Mouse (Mus musculus): ENCODE measurements around the gene Nedd4. TPM values are rescaled to one million over a fixed set of nuclear protein-coding genes. Genes with fewer than 3 reads are reported as not detected.

The Nedd4 gene
- polyA plus RNA-seq, 2 experiments from 2014 or later = 1.2 to 1.3 TPM

DNA sequence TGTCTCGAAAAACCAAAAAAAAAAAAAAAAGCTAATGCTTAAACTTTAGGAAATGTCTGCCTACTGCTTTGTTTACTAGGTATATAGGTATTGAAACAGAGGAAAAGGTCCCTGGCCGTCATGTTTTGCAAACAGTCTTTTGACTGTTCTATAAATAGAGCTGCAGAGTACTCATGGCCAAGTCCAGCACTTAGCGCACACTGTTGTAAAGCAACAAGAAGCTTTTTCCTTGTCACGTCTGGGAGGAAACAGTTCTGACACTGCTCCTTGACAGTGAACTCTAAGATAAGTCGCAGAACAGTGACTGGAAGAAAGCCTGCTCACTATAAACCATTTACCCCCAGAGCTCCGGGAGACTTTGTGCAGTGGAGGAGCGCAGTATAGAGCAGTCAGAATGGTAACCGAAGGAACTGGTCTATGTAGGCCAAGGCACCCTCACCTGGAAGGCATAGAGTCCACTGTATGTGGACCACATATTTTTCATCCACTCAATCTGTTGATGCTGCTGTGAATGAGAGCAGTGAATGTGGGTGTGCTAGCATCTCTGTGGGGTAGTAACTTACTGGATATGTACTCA lies 19.6 kb downstream of the Nedd4 start:
- ATAC-seq = no peak

DNA sequence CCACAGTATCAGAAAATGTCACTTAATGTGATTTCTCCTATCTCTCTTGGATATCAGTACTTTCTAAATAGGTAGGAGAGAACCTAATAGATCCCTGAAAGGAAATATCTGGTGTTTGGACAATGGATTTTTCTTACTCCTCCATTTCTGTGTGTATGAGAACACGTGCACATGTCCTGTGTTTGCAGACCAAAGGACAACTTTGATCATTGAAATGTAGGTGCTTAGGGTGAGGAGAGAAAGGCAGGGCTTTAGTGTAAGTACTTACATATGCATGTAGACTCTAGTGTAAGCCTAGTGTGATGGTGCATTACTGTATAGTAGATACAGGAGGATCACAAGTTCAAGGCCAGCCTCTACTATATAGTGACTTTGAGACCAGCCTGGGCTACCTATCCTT lies 21.1 kb downstream of the Nedd4 start:
- ATAC-seq = no peak

DNA sequence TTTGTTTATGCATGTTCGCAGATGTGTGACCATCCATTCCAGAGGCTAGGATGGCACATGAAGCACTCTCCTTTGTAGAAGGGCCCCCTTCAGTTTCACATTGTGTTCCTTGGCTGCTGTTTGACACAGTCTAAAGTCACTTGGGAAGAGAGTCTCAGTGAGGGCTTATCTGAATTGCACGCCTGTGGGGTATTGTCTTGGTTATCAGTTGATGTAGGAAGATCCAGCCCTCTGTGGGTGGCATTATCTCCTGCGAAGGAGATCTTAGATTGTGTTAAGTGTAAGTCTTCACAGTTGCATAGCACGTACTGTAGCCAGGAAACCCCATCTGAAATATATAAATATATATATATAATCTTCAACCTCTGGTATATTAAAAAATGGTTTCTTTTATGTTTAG lies 23.1 kb downstream of the Nedd4 start:
- no peak for ATAC-seq

DNA sequence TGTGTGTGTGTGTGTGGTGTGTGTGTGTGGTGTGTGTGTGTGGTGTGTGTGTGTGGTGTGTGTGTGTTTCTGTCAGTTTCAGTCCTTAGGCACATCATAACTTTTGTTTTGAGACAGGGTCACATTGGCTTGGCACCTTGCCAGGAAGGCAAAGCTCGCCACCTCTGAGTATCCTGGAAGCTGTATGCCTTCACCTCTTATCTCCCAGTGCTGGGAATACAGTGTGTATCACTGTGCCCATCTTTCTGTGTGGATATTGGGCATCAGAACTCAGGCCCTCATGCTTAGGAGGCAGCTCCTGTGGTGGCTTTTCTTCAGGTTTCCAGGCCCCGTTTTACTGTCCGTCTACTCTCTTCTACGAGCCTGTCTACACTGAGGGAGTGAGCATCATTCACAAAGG lies 24.4 kb downstream of the Nedd4 start:
- no peak for ATAC-seq

DNA sequence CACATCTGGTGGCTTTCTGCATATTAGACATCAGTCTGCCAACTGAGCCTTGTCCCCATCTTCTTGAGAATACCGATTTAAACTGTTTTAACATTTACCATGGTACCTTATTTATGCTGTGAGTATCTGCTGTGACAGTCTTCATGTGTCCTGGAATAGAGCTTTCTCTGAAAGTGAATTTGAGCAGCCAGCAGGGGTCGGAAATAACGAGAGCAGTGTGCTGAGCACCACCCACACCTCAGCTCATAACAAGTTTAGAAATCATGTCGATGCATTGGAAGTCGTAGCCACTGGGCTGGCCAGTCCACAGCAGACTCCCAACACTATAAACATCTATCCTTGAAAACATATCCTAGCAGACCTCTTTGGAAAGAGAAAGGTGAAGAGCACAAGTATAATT lies 27.4 kb downstream of the Nedd4 start:
- ATAC-seq = no peak

DNA sequence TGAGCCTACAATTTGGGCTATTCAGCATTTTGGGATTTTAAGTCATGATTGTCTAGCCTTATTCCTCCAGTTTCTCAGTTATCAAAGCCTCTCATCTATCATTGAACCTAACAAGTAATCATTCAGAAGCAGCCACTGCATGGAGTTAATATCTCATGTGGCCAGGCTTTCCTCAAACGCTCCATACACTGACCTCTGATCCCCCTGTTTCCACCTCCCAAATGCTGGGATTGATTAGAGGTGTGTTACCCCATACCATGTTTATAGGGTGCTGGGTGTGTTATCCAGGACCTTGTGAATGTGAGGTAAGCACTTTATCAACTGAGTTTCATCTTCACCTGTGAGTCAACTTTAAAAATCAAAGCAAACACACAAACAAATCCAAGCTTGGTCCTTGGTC lies 28.7 kb downstream of the Nedd4 start:
- no peak for ATAC-seq

DNA sequence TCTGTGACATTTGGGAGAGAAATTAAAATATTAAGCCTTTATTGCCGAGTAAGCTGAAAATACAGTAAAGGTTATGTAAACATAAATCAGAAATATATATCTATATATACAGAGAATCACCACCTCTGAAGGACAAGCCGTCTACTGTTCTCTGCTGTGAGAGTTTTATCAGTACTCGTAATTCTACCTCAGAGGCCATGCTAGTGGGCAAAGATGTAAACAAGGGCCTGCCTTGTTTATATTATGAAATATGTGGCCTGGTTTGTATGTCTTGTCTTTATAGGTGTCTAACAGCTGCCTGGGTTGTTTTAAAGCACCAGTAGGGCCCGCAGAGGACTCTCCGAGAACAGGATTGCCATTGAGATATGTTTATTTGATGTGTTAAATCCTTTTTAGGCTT lies 29.8 kb downstream of the Nedd4 start:
- no peak for ATAC-seq

DNA sequence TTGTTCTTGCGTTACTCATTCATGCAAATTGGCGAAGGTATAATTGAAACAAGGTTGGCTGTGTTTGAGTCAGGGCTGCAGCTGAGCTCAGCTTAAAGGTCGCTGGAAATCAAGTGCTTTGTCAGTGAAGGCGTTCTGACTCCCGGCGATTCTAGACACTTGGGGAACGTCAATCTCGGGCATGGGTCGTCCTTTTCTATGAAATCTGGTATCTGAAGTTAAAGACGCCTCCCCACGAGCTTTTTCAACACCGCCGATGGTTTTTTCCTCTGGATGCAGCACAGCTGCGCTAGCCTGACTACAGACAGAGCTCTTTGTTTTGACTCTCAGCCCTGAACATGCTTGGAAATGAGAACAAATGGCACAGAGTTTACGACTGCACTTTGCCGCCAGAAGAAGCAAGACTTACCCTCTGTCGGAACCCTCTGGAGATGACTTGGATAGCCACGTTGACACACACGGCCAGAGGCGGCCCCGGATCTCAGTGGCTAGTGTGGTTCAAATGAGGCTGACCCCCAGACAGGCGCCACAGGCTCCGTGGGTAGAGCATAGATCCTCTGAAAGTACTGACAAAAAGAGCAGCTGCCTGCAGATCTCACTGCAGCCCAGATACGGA lies 31.0 kb downstream of the Nedd4 start:
- no peak for ATAC-seq

DNA sequence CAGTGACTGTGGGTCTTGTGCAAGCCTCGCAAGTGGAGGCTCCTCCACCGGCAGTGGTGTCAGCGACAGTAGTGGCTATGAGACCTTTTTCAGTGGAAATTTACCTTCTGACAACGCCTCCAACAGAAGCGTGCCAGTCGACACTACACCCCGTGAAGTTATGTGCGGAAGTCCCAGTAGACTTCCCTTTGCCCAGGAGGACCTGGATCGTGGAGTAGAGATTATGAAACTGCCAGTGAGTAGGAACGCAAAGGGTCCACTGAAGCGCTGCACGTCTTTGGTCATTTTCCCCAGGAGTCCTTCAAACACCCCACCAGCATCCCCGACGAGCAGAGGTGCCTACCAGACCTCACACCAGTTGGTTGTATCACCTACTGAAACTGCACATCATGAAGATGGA lies 31.7 kb downstream of the Nedd4 start:
- ATAC-seq = no peak

DNA sequence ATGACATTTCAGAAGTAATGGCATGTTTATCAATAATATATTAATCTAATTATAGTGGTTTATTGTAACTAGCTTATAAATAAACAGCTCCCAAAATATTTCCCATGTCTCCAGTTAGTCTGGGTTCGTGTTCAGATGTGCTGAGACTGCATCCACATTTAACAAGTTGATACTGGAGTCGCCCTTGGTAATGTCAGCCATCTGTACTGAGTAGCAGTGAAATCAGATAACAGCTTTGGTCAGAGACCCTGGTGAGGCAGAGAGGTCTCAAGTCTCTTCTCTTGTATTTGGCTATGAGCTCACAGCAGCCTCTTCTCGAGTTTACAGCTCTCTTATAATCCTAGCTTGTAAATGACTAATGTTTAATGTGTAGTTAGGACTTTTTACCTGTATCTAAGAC lies 34.4 kb downstream of the Nedd4 start:
- ATAC-seq = no peak

DNA sequence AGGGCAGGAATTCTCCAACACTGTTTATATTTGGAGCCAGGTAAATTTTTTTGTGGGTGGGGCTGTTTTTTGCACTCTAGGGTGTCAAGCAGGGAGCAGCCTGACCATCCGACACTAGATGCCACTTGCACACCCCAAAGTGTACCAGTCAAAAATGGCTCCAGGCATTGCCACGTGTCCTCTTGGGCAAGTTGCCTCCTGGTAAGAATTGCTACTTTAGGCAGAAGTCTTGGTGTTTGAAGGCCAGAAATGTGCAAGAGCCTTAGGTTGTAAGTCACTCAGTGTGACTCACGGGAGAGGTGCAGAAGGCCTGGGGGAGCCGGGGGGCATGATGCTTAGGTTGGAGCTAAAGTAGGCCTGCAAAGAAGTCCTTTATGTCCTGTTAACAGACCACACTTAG lies 35.6 kb downstream of the Nedd4 start:
- no peak for ATAC-seq

DNA sequence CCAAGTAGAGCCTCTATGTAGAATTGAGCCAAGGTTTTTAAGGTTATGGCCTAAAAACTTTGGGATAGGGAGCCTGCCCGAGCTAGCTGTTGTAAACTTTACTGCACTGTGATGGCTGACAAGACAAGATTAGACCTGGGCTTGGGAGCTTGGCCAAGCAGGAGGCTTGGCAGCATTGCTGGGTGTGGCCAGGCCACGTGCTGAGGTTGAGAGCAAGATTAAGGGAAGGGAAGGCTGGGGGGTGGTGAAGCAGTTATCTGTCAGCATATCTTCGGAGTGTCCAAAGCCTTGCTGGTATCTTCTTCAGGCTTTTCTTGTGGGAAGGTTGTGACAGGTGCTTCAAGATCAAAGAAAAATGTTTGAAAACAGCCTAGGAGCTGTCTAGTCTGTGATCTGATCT lies 37.6 kb downstream of the Nedd4 start:
- ATAC-seq = no peak

DNA sequence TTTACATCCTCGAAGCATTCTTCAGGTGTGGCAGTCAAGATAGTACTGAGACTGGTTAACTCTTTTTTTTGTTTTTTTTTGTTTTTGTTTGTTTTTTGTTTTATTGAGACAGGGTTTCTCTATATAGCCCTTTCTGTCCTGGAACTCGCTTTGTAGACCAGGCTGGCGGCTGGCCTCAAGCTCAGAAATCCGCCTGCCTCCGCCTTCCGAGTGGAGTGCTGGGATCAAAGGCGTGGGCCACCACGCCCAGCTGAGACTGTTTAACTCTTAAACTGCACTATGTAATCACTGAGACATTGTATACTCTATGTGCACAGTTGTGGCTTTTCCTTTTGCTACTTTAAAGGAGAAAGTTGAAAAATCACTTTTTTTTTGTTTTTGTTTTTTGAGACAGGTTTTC lies 39.3 kb downstream of the Nedd4 start:
- ATAC-seq = no peak

DNA sequence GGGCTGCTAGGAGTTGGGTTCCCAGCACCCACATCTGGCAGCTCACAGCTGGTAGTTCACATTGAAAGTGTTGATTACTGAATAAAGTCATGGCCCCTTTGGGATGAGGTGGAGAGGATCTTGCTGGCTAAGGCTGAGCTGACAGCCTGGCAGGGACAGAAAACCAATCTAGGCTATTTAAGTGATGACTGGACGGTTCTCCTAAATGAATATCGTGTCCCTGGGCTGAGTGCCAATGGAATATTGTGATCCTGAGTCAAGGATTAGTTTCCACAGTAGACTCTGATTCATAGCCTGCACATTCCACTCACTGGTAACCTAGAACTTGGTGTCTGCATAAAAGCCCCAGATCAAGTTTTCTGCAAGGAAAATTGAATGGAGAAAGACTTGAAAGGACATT lies 39.9 kb downstream of the Nedd4 start:
- ATAC-seq = no peak

DNA sequence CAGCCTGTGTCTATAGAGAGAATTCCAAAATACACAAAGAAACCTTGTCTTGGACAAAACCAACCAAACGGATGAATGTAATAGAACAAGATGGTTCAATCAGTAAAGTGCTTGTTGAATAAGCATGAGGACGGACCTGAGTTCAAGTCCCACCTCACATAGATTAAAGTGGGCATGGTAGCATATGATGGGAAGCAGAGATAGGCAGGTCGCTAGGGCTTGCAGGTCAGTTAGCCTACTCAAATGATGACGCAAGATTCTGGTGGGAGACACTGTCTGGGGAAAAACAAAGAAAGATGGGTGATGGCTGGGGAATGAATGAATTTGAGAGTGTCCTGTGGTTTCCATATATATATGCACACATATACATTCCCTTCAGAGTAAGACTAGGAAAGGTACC lies 41.0 kb downstream of the Nedd4 start:
- ATAC-seq = no peak

DNA sequence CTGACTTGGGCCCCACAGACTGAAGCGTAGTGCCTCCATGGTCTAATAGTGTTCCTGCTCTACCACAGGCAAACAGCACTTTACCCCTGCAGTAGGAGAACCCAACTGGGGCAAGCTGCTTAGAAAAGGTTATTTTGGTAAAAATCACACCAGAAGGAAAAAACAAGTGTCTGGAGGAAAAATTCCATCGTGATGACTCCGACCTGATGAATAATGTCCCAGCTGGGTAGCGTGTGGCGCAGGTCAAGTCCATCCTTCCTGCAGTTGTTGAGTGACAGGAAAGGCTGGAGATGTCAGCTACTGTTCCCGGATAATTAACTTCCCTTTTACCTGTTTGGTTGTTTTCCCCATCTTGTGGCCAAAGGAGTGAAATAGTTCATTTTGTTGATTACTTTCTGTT lies 41.6 kb downstream of the Nedd4 start:
- ATAC-seq = no peak

DNA sequence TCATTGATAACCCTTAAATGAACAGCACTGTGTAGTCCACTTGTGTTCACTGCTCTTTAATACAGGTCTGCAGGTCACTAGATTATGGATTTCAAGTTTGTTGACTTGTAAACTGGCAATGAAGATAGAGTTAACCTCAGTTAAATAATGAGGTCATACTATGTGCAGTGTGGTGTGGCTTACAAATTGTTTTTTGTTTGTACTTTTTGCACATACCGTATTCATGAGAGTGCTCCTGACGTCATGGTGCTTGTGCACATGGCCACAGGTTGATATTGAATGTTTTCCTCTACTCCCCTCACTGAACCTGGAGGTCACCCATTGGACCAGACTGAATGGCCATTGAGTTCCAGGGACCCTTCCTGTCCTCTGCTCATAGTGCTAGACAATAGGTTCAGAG lies 43.1 kb downstream of the Nedd4 start:
- no peak for ATAC-seq

DNA sequence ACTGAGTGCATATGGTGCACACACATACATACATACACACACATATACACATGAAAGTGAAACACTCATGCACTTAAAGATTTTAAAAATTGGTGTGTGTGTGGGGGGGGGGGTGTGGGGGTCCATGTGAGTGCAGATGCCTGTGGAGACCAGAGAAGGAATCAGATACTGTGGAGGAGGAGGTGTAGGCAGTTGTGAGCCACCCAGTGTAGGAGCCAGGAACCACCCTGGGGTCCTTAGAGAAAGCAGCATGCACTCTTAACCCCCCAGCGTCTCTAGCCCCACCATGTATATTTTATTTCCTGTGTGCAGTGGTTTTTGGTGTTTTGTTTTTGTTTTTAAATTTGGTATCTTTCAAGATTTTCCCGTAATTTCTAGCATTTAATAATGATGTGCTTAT lies 45.9 kb downstream of the Nedd4 start:
- no peak for ATAC-seq

DNA sequence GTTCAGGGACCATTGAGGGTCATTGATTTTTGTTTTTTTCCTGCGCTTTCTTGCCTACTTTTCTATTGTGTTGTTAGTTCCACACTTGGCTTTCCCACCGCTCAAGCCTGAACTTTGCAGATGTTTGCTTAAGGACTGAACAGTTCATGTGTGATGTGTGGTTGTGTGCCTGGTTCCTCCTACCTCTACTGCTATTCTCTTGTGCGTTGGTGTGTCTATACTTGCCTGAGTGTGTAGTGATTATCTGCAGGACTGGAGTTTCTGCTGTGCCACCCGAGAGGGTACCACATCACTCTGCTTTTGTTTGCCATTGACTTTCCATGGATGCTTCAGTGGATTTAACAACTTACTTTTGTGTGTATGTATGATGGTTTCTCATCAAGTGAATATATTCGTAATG lies 46.5 kb downstream of the Nedd4 start:
- no peak for ATAC-seq

DNA sequence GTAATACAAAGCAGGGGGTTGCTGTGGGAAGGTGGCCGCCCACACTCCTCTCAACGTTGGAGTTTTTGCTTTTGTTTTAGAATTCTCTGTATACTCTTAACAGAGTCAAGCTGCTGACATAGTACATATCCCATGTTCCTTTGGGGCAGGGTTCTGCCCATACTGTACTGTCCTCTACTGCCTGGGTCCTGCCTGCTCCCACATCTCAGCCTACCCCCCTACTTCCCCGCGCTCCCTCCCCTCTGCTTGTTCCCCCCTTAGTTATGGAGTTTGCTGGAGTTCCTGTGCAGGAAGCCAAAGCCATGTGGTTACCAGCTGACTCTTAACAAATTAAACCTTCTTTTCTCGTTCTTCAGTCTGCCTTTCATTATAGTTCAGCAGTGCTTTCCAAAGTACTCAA lies 47.9 kb downstream of the Nedd4 start:
- no peak for ATAC-seq

DNA sequence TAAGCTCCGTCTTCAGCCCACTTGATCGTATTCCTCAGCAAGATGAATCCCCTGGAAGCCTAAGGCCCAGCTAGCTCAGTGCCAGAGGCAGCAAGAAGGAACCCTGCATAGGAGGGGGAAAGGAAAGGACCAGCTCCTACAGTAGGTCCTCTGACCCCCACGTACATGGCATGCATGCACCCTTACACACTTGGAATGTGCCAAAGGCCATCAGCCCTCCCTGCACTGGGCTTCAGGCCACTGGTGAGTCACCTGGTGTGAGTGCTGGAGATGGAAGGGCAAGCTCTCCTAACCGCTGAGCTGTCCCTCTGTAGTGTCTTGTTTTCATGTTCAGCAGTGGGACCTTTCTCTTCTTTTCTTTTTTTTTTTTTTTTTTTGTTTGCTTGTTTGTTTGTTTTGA lies 52.8 kb downstream of the Nedd4 start:
- ATAC-seq = no peak

DNA sequence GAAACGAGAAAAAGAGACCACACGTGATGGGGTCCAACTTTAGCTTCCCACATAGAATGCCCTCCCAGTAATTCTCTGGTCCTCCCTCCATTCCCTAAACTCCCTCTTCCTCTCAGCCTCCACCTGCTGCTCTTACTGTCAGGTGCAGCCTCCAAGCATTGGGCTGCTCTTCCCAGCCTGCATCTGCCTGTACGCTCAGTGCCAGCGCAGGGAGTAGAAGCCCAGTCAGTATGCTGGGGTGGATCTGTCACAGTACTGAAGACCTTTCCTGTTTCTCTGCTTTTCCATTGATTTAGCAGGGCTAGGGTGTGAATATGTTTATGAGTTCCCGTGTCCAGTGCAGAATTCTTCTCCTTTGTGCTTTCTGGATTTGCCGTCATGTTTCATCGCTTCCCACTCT lies 54.1 kb downstream of the Nedd4 start:
- ATAC-seq = no peak

DNA sequence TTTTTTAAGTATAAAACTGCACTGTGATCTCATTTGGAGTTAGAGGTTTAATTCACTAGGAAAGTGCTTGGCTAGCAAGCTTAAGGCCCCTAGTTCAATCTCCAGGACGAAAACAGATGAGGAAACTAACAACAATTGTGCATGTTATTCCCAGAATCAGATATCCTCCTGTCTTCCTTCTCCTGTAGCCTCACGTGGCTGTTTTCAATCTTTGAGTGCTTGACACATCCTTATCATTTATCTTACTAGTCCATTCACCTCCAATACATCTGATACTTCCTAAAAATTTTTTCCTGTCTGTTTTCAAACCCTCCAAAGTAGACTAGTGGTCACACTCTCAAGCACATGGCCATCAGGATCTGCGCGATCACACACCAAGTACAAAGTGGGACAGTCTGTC lies 57.0 kb downstream of the Nedd4 start:
- ATAC-seq = no peak

DNA sequence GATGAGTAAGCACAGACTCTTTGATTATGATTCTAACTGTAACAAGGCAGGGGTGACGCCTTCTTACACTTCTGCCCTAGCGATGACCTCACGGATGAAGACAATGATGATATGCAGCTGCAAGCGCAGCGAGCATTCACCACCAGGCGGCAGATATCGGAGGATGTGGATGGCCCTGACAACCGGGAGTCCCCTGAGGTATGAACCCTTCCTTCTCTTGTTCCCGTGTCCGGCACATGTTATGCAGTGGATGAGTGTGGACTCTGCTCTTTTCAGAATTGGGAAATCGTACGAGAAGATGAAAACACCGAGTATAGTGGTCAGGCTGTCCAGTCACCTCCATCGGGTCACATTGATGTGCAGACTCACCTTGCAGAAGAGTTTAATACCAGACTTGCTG lies 59.1 kb downstream of the Nedd4 start:
- ATAC-seq = no peak

DNA sequence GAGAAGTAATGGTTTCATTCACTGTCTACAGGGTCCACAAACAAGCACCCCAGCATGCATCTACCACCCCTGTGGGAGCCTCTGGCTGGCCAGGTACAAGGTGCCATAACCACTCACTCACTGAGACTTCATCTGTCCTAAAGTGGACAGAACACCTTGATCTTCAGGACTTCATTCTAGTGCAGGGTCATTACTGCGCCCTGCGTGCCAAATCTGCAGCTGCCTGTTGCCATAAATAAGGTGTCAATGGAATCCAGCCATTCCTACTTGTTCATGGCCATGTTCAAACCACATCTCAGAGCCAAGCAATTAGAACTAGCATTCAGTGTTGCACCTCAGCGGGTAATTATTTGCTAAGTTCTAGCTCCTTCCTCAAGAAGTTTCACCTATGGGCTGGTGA lies 60.5 kb downstream of the Nedd4 start:
- no peak for ATAC-seq
